Mouse (Mus musculus) urinary bladder, postnatal 4 days (tissue): ENCODE measurements around the gene Asic2.
A peak's percentile ranks its signal among the peaks of the same experiment; 100 is the strongest.

Experiments used
- DNase-seq, 2 experiments: peaks; one replicate each; pipeline ENCODE4 v3.0.0; 2021 to 2022; ENCODE audit warnings: low spot score in 2 of 2

Asic2 gene

GRCm38 (mm10) chr11:81968401-81968881, at the start of gene Asic2:
Asic2 (minus strand) TSS chr11:81968457.
- DNase-seq = no peak

- no peak for DNase-seq
Observed at GRCm38 (mm10) chr11:82016181-82016780, 48.0 kb upstream of the Asic2 start.

DNA sequence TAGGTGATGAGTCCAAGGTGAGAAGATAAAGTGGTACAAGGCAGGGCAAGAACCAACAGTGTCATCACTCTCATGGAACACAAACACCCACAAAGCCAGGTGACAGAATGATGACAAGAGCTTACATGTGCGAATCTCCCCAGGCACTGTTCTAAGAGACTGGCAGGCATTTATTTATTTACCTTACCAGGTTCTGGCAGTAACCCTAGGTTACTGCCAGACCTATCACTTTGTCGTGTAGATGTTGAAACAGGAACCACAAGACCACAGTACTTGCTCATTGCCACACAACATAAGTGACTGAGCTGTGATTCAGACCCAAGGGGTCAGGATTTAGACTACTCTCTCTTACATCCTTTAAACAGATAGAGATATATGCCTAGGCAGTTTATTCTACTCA, 46.8 kb upstream of the Asic2 start:
- DNase-seq = no peak

DNA sequence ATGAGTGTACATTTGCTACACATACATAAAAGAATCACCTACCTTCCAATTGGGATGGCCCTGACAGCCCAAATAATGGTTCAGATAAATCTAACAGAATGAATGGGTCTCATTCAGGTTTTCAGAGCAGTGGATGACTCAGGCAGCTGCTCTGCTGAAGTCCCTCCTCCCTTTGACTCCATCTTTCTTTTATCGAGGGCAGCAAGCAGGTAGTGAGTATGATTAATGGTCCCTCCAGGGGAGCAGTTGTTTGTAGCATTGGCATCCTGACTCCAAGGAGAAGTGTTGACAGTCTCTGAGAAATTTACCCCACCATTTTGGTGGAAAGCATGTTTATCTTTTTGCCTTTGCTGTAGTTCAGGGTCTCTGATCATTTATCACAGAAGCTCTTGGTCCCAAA, 45.5 kb upstream of the Asic2 start:
- DNase-seq = no peak

GRCm38 (mm10) chr11:82011411-82012193, 43.3 kb upstream of the Asic2 start:
- no peak for DNase-seq

- no peak for DNase-seq
Observed at GRCm38 (mm10) chr11:82010115-82010514, 41.9 kb upstream of the Asic2 start.

- DNase-seq = peak; percentile 29 to 65
Observed at GRCm38 (mm10) chr11:82006796-82007423, 38.7 kb upstream of the Asic2 start.

DNA sequence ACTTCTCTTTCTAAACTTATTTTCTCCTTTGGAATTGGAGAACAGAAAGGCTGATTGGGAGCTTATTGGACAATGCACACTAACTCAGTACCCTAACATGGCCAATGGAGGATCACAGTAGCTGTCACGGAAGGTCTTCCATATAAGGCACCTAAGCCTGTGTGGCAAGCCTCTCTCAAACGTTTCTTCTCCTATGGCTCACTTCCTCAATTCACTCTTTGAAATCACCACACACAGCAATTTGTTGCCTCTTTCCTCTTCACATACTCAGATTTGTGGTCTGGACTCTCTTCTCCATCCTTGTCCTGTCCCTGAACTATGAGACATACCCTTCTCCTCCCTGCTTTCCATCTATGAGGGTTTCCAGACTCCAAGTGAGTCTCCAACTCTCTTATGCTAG, 36.6 kb upstream of the Asic2 start:
- DNase-seq = no peak

DNA sequence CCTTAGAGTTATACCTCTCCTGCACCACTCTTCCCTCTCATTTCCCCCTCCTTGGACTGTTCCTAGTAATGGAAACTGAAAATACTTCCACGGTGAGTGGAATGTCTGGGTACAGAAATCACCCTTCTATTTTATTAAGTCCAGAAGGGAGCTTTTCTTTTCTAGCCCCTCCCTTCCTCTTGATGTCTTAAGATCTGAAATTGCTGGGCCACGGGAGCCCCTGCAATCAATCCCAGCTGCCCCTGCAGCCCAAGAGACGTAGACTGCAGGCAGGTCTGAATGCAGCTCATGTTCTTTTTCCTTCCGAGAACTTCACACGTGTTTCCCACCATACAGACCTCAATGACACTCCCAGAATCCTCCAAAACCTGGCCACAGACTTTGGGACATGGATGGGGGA, 32.3 kb upstream of the Asic2 start:
- DNase-seq = no peak

GRCm38 (mm10) chr11:81999469-81999868, 31.2 kb upstream of the Asic2 start:
- DNase-seq = no peak

DNA sequence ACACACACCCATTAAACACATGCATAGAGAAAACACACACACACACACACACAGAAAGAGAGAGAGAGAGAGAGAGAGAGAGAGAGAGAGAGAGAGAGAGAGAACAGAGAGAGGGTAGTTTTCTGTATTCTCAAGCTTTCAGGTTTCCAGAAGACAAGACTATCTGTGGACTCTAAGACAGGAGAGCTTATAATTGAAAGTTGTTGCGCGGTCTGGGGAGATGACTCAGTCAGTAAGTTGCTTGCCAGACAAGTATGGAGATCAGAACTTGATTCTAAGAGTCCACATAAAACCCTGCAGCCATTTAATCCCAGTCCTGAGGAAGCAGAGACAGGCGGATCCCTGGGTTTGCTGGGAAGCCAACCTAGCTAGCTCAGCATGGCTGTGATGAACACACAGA, 30.4 kb upstream of the Asic2 start:
- DNase-seq = no peak

DNA sequence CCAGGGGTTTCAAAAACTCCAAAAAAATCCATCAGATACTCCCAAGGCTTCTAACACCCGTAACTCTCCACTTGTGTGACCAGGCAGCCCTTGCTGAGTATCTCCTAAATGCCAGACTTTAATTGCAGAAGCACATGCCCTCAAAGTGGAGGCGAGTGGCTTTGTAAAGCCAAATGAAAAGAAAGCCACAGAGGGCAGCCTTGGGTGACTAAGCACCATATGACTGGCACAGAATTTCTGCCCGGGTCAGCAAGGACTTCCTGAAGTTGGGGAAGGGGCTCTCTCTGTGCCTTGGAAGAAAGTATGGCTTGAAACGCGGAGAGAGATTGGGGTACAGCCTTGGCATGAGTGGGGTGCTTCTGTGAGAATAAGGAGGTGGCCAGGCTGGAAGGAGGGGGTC, 28.8 kb upstream of the Asic2 start:
- no peak for DNase-seq

- DNase-seq = peak; percentile 60 to 68
Observed at GRCm38 (mm10) chr11:81996172-81996841, 28.1 kb upstream of the Asic2 start.

GRCm38 (mm10) chr11:81983146-81983545, 14.9 kb upstream of the Asic2 start:
- peak in 1 of 2 experiments; percentile 69 for DNase-seq

DNA sequence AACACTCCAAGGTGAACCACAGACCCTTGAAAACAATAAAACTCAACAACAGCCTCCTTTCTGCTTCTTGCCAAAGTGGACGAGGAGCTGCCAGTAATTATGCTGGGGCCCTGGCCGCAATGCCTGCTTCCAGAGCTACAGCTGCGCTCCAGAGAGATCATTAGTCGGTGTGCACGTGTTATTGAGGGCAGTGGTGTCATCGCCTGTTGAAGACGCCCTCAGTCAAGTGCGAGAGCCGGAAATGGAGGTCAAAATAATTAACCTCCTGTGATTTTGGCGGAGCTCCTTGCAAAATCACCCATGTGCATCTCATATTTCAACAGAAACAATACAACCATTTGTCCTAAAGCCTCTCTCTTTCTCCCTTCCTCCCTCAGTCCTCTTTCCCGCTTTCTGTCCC, 13.9 kb upstream of the Asic2 start:
- no peak for DNase-seq

DNA sequence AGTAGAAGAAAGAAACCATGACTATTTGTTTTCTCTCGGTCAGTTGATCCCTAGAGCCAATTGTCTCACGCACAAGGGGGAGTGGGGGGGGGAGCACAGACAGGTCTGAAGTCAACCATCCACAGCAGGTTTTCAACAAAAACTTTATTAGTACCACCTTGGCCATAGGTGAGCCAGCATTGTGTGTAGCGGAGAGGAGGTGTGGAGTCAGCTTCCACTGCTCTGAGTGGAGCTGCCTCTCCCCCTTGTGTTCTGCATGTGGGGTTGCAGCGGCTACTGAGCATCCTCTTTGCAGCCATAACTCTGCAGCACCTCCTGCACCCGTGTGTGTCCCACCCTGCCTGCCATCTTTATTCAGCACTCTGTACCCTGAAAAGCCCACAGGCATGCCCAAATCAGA, 6.3 kb upstream of the Asic2 start:
- no peak for DNase-seq

GRCm38 (mm10) chr11:81973699-81974098, 5.4 kb upstream of the Asic2 start:
- no peak for DNase-seq

GRCm38 (mm10) chr11:81972044-81972443, 3.8 kb upstream of the Asic2 start:
- DNase-seq = no peak

DNA sequence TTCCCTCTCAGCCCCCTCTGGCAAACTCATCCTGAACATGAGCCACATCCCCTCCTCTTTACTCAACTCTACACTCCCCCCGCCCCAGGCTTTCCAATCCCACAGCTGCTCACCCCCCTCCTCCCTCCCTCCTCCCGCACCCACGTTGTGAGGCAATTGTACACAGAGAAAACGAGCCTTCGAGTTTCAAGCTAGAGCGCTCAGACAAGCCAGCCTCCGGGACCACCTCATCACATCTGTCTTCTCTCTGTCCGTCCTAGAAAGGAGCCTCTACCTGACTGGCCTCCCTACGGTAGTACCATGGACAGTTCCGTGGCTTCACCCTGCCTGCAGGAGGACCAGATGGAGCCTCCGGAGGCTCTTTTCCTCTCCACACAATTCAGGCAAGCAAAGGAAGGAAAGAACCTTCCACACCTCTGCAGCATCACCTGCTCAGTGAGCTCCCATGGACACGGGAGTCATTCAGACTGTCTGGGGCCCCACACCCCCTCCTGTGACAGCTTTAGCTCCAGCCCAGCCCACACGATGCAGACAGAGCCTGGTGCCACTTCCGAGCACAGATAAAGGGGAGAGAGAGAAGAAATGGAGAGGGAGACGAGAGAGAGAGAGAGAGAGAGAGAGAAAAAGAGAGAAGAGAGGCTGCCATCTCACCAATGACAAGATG, 1.5 kb downstream of the Asic2 start:
- no peak for DNase-seq

GRCm38 (mm10) chr11:81965653-81966625, 2.3 kb downstream of the Asic2 start:
- no peak for DNase-seq

DNA sequence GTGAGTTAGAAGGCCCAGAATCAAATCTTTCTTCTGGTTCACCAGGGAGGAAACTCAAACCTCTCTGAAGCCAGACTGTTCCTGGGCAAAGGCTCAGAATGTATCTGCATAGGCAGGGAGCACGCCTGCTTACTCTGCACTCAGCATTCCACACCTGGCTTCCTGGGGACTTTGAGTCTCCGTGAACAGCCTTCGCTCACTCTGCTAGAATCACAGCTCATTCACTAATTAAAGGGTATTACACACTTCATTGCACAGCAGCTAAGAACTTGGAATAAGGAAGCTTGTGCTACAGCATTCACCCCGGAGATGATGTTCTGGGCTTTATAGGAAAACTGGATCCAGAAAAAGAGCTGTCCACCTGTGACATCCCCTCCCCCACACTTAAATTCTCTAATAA, 3.7 kb downstream of the Asic2 start:
- no peak for DNase-seq
